Mouse (Mus musculus): ENCODE data around the gene Cacna2d1.

DNA sequence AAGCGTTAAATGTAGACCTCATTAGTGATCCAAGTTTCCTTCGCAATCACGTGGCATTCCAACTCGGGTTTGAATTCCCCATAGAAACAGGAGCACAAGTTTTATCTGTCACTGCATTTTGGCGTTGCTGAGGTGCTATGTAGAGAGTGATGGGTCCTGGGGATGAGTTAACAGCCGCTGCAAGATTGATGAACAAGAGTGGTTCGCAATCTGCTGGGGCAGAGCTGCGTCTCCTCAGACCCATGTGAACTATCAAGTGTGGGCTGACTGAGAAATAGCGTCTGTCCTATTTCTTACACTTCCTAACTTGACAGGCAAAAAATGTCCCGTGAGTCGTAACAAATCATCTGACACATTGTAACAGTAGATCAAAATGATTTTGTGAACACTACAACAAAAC is 186.8 kb downstream of the Cacna2d1 start:
- no peak for TF ChIP-seq POLR2A (IDR thresholded peaks at IDR 0.05; ENCODE audit: borderline replicate concordance, insufficient read depth, low read length)
- no peak for TF ChIP-seq CTCF (IDR thresholded peaks at IDR 0.05; ENCODE audit: borderline replicate concordance, insufficient read depth, low read depth, low read length)
